Mouse (Mus musculus): ENCODE results near the gene Lats1.

Lats1 gene

DNA sequence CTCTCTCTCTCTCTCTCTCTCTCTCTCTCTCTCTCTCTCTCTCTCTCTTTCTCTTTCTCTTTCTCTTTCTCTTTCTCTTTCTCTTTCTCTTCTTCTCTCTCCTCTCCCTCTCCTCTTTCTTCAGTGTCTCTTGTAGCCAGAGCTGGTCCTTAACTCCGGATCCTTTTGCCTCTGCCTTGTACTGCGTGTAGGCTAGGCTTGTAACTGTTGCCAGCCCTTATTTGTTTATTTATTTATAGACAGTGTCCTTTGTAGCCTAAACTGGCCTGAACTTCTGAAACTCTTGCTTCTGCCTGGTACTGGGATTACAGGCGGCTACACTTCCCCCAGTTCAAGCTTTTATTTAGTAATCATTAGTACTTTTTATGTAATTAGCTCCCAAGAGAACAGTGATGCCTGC is 46.0 kb downstream of the Lats1 start:
- 13% methylated on average over 3 of the region's 3 CpGs for whole genome bisulfite sequencing

DNA sequence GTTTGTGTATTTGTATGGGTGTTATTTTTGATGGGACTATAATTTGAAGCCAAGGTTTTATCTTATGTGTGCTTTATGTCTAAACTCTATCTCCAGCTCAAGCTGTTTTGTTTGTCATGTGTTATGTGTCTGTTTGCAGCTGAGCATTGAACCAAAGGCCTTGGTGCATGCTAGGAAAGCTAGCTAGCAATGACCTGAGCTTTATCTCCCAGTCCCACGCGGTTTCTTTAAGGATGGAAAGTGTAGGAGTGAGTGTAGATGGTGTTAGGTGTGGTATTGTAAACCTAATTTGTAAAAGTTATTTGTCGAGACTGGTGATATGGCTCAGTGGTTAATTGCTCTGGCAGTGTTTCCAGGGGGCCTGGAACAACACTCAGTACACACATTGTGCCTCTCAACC is 56.9 kb downstream of the Lats1 start:
- 67% methylated on average over 3 of the region's 3 CpGs for WGBS

DNA sequence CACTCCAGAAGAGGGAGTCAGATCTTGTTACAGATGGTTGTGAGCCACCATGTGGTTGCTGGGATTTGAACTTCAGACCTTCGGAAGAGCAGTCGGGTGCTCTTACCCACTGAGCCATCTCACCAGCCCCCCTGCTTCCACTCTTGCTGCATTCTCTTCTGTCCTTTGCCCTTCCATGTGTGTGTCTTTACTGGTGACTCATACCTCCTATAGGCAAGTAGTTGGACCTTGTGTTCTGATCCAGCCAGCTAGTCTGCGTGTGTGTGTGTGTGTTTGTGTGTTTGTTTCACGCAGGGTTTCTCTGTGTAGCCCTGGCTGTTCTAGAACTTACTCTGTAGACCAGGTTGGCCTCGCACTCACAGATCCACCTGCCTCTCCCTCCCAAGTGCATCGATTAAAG is 64.5 kb downstream of the Lats1 start:
- WGBS = 91% methylated on average over 6 of the region's 6 CpGs

DNA sequence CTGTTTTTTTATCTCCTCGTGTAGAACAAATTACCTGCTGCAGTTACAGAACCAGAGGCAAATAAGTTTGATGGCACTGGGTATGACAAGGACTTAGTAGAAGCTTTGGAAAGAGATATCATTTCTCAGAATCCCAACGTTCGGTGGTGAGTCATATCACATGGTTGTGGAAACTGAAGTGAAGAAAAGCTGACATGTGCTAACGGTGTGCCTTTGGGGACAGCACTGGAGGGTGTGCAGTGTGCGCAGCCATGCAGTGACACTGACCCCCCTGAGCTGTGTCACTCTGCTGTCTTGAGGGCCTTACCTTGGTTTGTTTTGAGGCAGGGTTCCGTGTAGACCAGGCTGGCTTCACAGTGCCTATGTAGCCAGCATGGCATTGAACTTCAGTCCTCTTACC is 67.7 kb downstream of the Lats1 start:
- 78% methylated on average over 6 of the region's 6 CpGs for WGBS

DNA sequence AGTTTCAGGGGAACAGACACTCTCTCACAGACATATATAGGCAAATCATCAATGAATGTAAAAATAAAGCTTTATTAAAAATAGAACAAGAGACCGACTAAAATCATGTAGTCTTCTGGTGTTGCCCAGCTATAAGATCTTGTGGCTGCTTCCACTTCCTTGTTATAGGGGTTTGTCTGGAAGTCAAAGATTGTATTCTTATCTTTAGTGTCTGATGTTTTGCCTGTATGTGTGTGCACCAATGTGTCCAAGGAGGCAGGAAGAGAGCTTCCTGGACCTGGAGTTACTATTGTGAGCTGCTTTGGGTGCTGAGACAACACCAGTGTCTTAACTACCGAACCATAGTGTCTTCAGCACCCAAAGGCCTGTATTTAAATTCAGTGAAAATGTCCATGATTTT is 76.5 kb downstream of the Lats1 start:
- 72% methylated on average over 2 of the region's 2 CpGs for WGBS
